Mouse (Mus musculus) urinary bladder, postnatal 10 days (tissue): Measurements from ENCODE around the gene Nrxn1.

Experiments
- DNase-seq: peaks from one replicate; pipeline ENCODE4 v3.0.0; 2022; ENCODE audit warnings: low spot score

Nrxn1 gene

GRCm38 (mm10) chr17:91093042-91093080, at the start of gene Nrxn1:
Nrxn1 (minus strand) TSS chr17:91093071.
- DNase-seq: no peak

GRCm38 (mm10) chr17:91136859-91137258, 44.0 kb upstream of the Nrxn1 start:
- DNase-seq: no peak

GRCm38 (mm10) chr17:91112880-91113628, 20.2 kb upstream of the Nrxn1 start:
- DNase-seq: no peak

- no peak for DNase-seq
These were observed 19.2 kb upstream of the Nrxn1 start for GRCm38 (mm10) chr17:91112085-91112484.

GRCm38 (mm10) chr17:91093081-91093875, 407 bp upstream of the Nrxn1 start:
- no peak for DNase-seq

- no peak for DNase-seq
These were observed 340 bp downstream of the Nrxn1 start for GRCm38 (mm10) chr17:91092421-91093041.

- DNase-seq: no peak
These were observed 2.2 kb downstream of the Nrxn1 start for GRCm38 (mm10) chr17:91090631-91091030.

GRCm38 (mm10) chr17:91088991-91089390, 3.9 kb downstream of the Nrxn1 start:
- DNase-seq: no peak

GRCm38 (mm10) chr17:91088037-91088715, 4.7 kb downstream of the Nrxn1 start:
- no peak for DNase-seq

GRCm38 (mm10) chr17:91086412-91086811, 6.5 kb downstream of the Nrxn1 start:
- DNase-seq: no peak

GRCm38 (mm10) chr17:91085416-91085815, 7.5 kb downstream of the Nrxn1 start:
- DNase-seq: no peak

GRCm38 (mm10) chr17:91079096-91079495, 13.8 kb downstream of the Nrxn1 start:
- no peak for DNase-seq

- DNase-seq: no peak
These were observed 18.1 kb downstream of the Nrxn1 start for GRCm38 (mm10) chr17:91074780-91075179.

GRCm38 (mm10) chr17:91033466-91033865, 59.4 kb downstream of the Nrxn1 start:
- no peak for DNase-seq

- DNase-seq: no peak
These were observed 67.7 kb downstream of the Nrxn1 start for GRCm38 (mm10) chr17:91025061-91025623.

GRCm38 (mm10) chr17:91007385-91008089, 85.3 kb downstream of the Nrxn1 start:
- no peak for DNase-seq

- no peak for DNase-seq
These were observed 92.5 kb downstream of the Nrxn1 start for GRCm38 (mm10) chr17:91000389-91000788.

- no peak for DNase-seq
These were observed 93.2 kb downstream of the Nrxn1 start for GRCm38 (mm10) chr17:90999667-91000154.

GRCm38 (mm10) chr17:90997714-90998113, 95.2 kb downstream of the Nrxn1 start:
- DNase-seq: no peak

- DNase-seq: no peak
These were observed 97.4 kb downstream of the Nrxn1 start for GRCm38 (mm10) chr17:90995436-90995835.

GRCm38 (mm10) chr17:90994247-90994646, 98.6 kb downstream of the Nrxn1 start:
- no peak for DNase-seq

GRCm38 (mm10) chr17:90990747-90991146, 102.1 kb downstream of the Nrxn1 start:
- no peak for DNase-seq
